Mouse (Mus musculus) brain, embryonic 14.5 days (tissue): ENCODE data around the gene Stk11ip. TPM values are rescaled to one million over a fixed set of nuclear protein-coding genes. Genes with fewer than 3 reads are reported as not detected.

Experiments
- DNase-seq: peaks from one replicate; pipeline ENCODE4 v3.0.0-alpha.2; 2011; ENCODE audit warnings: low read depth
- CTCF ChIP-seq: fragments of 200-500 bp; IDR thresholded peaks from 2 replicates; pipeline ENCODE4 v1.5.1; 2012; ENCODE audit warnings: inconsistent platforms, mild to moderate bottlenecking, moderate library complexity, borderline replicate concordance; ENCODE audit not compliant: insufficient read depth, insufficient read length; ENCODE audit errors: extremely low read depth
- POLR2A ChIP-seq: fragments of 200-500 bp; IDR thresholded peaks from 2 replicates; pipeline ENCODE4 v1.6.1; 2012; ENCODE audit warnings: mild to moderate bottlenecking, inconsistent platforms, borderline replicate concordance; ENCODE audit not compliant: poor library complexity, insufficient read depth, insufficient read length, severe bottlenecking; ENCODE audit errors: extremely low read depth
- polyA plus RNA-seq: library from polyadenylated mRNA; depleted of rRNA; stranded (reverse); fragments of >200 nt; gene quantifications from 2 replicates; pipeline ENCODE4 v1.2.3, GENCODE M21; 2012

Gene Stk11ip
- polyA plus RNA-seq, 1 experiment, result 36.5 TPM

DNA sequence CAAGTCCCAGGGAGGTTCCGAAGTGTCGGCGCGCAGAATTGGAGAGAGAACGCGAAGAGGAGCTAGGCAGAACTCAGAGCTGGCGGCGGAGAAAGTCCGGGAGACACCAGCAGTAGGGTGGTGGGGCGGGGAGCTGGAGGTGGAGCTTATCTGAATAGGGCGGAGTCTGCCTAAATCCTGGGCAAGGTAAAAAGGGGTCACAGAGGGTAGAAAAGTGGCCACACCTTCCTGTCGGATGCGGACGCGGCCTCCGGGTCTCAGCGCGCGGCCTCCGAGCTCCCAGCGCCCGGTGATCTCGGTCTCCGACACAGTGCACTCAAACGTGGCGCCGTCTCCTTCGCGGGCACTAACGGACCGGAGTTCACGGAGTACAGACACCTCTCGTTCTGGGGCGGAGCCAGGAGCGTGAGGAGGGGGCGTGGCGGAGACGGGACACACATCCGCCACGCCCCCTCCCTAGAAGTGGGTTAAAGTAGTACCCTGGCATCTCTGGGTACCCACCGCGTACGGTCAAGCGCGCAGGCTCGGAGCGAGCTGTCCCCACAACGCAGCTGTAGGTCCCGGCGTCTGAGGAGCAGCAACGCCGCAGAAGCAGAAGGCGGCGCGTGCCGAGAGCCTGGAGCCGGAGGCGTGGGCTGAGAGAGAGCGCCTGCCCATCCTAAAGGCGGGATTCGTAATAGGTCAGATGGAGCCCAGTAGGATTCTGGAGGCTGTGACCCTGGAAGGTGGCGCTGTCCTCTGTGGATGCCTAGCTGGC is 33.7 kb upstream of the Stk11ip start:
- TF ChIP-seq CTCF, result no peak
- no peak for TF ChIP-seq POLR2A

DNA sequence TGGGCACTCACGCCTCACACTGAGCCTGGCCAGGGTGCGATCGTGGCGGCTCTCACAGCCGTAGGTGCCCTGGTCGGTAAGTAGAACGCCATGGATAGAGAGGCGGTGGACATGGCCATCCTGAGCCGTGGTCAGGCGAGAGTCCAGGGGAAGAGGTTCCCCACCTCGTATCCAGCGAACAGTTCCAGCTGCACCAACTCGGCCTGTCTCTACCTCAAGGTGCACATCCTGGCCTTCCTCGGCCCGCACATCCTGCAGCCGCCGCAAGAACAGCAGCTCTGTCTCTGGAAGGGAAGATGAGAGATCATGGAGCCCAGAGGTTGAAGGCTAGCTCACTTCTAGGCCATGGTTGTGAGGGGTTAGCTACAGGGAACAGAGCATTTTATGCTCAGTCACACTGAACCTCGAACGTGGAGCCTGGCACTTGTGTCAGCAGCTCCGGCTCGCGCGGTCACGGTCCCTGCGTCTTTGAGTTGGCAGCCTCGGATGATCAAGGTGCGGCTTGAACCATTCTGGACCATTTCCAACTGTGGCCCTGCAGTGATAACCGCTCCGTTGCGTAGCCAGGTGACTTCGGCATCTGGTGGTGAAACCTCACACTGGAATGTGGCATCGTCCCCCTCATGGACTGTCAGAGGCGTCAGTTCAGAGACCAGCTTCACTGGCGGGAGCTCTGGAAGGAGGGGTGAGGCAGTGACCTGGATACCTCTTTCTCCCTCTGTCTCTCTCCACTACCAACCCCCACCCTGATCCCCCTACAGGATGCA is 30.4 kb upstream of the Stk11ip start:
- no peak for DNase-seq
- TF ChIP-seq POLR2A (no peak), CTCF (no peak)

More for the DNA sequence above, 33.7 kb upstream of the Stk11ip start:
- peak; percentile 78 for DNase-seq

DNA sequence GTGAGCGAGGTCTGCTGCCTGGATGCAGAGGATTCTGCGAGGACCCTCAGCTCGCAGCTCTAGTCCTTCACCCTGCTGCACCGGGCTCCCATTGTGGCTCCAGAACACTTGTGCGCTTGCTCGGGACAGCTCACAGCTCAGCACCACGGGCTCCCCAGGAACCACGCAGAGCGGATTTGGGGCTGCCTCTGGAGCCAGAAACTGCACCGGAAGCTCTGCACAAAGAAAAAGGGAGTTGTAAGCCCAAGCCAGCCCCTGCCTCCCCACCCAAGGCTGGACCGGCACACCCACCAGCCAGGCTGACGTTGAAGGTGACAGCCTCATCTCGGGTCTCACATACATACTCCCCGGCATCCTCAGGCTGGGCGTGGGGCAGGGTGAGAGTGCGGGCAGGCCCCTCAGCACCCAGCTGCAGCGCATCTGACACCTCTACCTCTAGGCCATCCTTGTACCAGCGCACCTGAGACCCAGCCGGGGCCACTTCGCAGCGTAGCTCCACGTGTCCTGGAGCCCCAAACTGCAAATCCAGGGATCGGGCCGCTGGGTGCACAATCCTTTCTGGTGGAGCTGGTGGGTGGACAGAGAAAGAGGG is 28.7 kb upstream of the Stk11ip start:
- TF ChIP-seq CTCF (no peak), POLR2A (no peak)
- DNase-seq, result no peak

DNA sequence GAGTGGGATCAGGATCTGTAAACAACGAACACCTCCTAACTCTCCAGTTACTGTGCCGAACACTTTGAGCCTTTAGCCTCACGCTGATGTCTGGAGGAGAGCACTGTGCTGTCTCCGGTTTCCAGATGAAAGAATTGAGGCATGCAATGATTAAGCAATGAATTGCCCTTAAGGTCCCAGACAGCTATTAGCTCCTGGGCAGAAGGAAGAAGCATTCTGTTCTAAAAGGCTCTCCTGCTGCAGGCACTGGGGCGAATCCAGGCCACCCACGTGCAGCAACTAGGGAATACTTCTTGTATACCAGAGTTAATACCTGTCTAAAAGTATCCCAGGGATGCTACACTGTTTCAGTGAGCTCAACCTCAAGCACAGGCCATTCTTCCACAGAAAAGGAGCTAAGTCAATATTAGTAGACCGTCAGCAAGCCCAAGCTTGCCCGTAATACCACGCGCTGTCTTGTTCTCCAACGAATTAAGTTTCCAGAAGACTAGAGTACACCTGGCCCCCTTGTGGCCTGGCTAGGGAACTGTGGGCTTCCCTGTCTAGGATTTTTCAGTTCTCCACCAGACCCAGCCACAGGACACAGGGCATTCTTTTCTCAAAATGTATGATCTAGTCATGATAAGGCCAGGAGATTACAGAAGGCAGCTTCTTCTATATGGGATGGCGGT is 26.3 kb upstream of the Stk11ip start:
- peak; percentile 67 for DNase-seq
- TF ChIP-seq POLR2A (no peak), CTCF (peak; percentile 83)

DNA sequence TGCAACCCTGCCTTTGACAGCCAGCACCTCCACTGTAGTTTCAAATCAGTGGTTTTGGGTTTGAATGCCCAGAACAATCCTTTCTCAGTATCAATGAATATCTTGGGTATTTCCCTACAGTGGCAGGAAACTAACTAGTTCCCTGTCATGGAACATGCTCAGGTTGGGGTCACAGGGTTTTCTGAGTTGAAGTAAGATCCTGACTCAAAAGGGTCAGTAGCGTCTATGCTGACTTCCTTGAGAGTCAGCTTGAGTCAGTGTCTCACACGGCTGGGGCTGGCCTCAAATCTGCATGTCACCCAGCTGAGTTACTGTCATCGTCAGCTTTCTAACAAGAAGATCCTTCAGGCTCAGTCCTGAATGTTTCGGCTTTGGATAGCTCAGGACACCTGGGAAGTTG is 22.4 kb upstream of the Stk11ip start:
- no peak for DNase-seq
- TF ChIP-seq CTCF, result no peak
- TF ChIP-seq POLR2A, result no peak

DNA sequence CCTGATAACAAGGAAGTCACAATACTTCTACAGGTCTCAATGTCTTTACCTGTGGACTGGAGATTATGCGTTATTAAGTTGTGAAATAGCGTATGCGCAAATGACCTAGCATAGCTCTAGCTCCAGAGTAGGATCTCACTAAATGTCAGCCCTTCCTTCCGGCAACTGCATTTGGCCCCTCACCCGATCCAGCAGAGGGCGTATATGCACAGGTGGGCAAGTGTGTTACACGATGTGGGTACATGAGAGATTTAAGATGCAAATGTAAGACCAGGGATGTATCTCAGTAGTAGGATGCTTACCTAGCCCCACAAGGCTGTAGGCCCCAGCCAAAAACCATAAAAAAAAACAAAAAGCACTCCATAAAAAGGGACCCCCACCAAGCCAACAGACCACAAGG is 21.9 kb upstream of the Stk11ip start:
- TF ChIP-seq POLR2A (no peak), CTCF (peak; percentile 25; the same call in 1 of the 2 replicates)
- DNase-seq, result no peak

DNA sequence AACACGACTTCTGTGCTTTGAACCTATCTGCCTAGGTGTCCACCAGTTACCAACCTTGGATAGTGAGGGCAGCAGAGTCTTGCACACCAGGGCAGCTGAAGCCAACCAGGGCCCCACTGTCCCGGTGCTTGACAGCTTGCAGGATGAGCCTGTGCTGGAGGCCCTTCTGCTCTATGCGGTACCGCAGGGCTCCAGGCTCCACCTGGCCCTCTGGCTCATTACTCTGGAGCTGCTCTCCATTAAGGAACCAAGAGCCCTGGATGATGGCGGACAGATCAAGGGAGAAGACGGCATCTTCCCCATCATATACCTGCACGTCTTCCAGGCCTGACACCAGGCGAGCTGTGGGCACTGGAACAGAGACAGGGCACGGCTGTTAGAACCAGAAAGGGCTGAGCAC is 19.4 kb upstream of the Stk11ip start:
- DNase-seq, result no peak
- TF ChIP-seq CTCF (no peak), POLR2A (no peak)

DNA sequence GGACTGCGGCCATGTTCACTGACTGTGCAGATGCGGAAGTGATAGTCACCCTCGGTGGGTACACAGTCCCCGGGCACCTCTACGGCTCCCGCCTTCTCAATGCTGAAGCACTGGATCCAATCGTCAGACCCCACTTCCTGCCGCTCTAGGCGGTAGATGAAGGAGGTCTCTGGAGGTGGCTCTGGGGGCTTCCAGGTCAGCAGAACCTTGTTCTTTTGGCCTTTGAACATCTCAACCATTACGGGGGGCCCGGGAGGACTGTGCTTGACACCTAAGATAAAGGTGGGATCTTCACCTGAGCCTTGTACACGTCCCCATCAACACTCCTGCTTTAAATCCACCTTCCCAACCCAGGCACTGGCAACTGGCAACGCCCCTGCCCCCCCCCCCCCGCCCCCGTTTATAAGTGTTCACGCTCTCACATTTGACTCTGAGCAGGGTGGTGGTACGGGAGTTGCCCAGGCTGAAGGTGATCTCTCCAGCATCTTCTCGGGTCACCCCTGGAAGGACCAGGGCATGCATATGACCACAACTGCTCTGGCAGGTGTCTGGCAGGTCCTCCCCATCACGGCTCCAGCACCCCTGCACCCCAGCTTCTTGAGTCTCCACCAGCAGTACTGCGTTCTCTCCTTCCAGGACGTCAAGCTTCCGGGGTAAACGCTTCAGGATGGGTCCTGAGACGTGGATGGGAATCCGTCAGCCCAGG is 18.2 kb upstream of the Stk11ip start:
- TF ChIP-seq CTCF (no peak), POLR2A (no peak)
- no peak for DNase-seq

DNA sequence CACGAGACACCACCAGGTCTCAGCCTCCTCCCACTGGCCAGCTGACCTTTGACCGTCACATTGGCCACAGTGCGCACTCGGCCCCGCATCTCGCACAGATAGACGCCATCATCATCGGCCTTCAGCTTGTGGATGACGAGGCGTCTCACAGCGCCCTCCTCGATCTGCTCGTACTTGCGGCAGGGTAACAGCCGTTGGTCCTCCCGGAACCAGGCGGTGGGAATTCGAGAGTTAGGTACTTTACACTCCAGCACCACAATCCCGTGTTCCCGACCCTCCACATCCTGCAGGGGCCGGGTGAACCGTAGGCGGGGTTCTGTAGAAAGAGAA is 17.7 kb upstream of the Stk11ip start:
- DNase-seq, result no peak
- TF ChIP-seq CTCF, result no peak
- TF ChIP-seq POLR2A, result no peak

DNA sequence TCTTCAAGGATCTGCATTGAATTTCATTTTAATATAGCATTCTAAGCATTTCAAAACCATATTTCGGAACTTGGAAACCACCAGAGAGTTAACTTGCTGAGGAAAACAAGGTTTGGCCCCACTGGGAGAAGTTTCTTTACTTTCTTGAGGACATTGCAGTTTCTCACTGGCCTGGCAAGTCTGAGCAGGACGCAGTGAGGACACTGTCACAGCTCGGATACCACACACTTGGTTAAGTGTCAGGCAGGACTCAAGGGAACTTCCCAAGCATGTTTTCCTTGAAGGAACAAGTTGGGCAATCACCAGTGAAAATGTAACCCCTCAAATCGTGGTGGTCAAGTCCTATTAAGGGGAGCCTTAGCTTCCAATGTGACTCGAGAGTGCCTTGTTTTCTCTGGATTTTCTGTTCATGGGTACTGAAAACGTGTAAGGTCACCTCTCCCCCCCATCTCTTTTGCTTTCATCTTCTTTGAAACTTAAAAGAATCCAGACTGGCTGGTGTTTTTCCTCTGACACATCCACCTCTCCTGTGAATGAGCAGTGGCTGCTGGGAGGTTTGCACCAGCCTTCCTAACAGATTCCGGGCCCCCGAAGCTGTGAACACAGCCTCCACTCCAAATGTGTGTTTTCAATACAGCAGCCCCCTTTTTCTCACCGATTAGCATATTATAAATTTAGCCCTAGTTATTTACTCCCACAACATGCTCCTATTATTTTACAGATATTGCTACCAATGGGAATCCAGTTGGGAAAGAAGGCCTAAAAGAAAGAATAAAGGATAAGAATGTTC is 16.9 kb upstream of the Stk11ip start:
- TF ChIP-seq CTCF, result no peak
- no peak for TF ChIP-seq POLR2A
- no peak for DNase-seq

DNA sequence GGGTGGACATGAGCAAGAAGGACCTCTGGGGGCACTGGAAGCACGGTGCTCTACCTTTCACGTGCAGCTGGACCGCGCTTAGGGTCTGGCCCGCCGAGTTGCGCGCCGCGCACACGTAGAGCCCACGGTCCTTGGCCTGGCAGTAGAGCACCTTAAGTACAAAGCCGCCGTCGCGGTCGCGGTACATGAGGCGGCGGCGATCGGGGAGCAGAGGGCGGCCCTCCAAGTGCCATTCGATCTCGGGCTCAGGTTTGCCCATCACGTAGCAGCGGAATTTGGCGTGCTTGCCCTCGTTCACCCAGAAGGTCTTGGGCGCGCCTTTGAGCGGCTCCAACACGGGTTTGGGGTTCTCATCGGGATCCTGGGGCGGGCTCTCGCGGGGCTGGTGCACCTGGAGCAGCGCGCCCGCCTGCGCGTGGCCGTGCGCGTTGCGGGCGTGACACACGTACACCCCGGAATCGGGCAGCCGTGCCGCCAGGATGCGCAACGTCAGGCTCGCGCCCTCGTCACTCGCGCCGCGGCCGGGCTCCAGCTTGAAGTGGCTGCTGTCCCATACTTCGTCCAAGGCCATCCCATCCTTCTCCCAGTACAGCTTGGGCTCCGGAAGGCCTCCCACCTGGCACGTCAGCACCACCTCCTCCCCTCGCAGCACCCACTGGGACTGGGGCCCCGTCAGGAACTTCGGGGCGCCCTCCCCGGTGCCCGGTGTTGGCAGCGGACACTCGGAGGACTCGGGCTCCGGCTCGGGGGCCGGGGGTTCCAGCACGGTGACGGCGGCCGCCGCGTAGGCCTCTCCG is 16.0 kb upstream of the Stk11ip start:
- TF ChIP-seq POLR2A, result peak; percentile 72
- TF ChIP-seq CTCF, result no peak
- peak; percentile 86 for DNase-seq
